Comparison of ENCODE assay signal across 8 mouse cellular contexts in the genomic region with DNA sequence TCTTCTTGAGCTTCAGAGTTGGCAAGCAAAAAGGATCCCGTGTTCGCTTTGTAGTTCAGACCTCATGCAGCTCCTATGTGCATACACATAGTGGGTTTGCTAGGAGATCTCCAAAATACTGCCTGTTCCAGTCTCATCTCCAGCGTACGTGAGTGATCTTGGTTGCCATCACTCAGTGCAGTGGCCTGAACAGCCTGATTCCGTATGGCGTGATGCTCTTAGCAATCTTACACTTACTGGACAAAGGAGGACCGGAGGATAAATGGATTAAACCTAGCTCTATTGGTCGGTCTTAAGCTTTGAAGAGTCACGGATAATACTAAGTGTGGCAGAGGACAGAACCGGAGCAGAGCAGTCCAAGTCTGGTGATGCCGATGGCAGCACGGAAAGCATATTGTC. TPM values are rescaled to one million over a fixed set of nuclear protein-coding genes. Genes with fewer than 3 reads are reported as not detected.
DNase-seq lines count a peak whose midpoint lies in the region; ATAC-seq and TF ChIP-seq lines count a peak whose summit lies in the region.

No protein-coding gene starts in this region.

- intact Hi-C loops in left cerebral cortex, postnatal 36 days (cut with DNase I): loop anchor here (5.0 kb wide), 1 partner anchor 468 kb away; no protein-coding TSS in a partner anchor

- no peaks in the 10 kb centered on the region; the same call in 1 of the 2 replicates for H3K36me3 ChIP-seq in kidney, adult 2 months (ENCODE audit: control insufficient read depth, insufficient read depth, low read length)
- peaks cover 12% of the 10 kb centered on the region; the same call in 1 of the 2 replicates for H3K36me3 ChIP-seq in hindbrain, embryonic 12.5 days
- H3K36me3 ChIP-seq in midbrain, embryonic 10.5 days: peaks cover 27% of the 10 kb centered on the region

- TF ChIP-seq POLR2A in kidney, adult 2 months (IDR thresholded peaks at IDR 0.05; ENCODE audit: low read depth, low read length): no peak
- TF ChIP-seq POLR2A in bone marrow, adult 2 months (IDR thresholded peaks at IDR 0.05; ENCODE audit: borderline replicate concordance, control insufficient read depth, low read depth, low read length): no peak

- no peak; the same call in 1 of the 2 replicates for ATAC-seq in hindbrain, embryonic 12.5 days (ENCODE audit: low FRiP score)

- no peaks in the 10 kb centered on the region for H3K27me3 ChIP-seq in kidney, adult 2 months (replicated peaks; ENCODE audit: control insufficient read depth, insufficient read depth, low read length)
- H3K27me3 ChIP-seq in hindbrain, embryonic 12.5 days: no peaks in the 10 kb centered on the region
- no peaks in the 10 kb centered on the region for H3K27me3 ChIP-seq in midbrain, embryonic 10.5 days (ENCODE audit: low read depth, poor library complexity, severe bottlenecking)

- peaks cover 8% of the 10 kb centered on the region; the same call in 1 of the 2 replicates for H3K4me1 ChIP-seq in kidney, adult 2 months (ENCODE audit: control insufficient read depth, insufficient read depth, low read length)
- no peaks in the 10 kb centered on the region; the same call in 1 of the 2 replicates for H3K4me1 ChIP-seq in bone marrow, adult 2 months (ENCODE audit: control insufficient read depth, insufficient read depth, low read length)
- H3K4me1 ChIP-seq in hindbrain, embryonic 12.5 days: peaks cover 6% of the 10 kb centered on the region
- peaks cover 15% of the 10 kb centered on the region for H3K4me1 ChIP-seq in midbrain, embryonic 10.5 days

- no peak for DNase-seq in kidney, adult 2 months
- DNase-seq in kidney, adult 11 months: no peak
- DNase-seq in midbrain, embryonic 10.5 days (ENCODE audit: low spot score): no peak
- DNase-seq in adrenal gland, adult 18-20 months (ENCODE audit: low spot score in 2 of 2): no peak
- no peak for DNase-seq in left cerebral cortex, postnatal 36 days (ENCODE audit: low spot score in 2 of 2)
- DNase-seq in ovary, adult 18-20 months (ENCODE audit: low spot score): no peak

- 12% methylated on average over 12 of the region's 12 CpGs for WGBS in kidney, adult 2 months
- 23% methylated on average over 12 of the region's 12 CpGs for WGBS in bone marrow, adult 2 months
- 13% methylated on average over 12 of the region's 12 CpGs for WGBS in hindbrain, embryonic 12.5 days
- WGBS in midbrain, embryonic 10.5 days: 14% methylated on average over 12 of the region's 12 CpGs

- peak overlapping the region; percentile 63 for H3K27ac ChIP-seq in kidney, adult 2 months (ENCODE audit: insufficient read depth, low read depth, low read length)
- H3K27ac ChIP-seq in bone marrow, adult 2 months (ENCODE audit: control insufficient read depth, insufficient read depth, low read depth, low read length, poor library complexity): peak overlapping the region; percentile 96
- peak overlapping the region; percentile 79 for H3K27ac ChIP-seq in hindbrain, embryonic 12.5 days
- peak overlapping the region; percentile 89 for H3K27ac ChIP-seq in midbrain, embryonic 10.5 days (replicated peaks)

- peak overlapping the region; percentile 41 for H3K4me3 ChIP-seq in kidney, adult 2 months (ENCODE audit: insufficient read depth, low read depth, low read length)
- H3K4me3 ChIP-seq in bone marrow, adult 2 months (replicated peaks; ENCODE audit: control insufficient read depth, low read depth, low read length): peak overlapping the region; percentile 66
- peak overlapping the region; percentile 54 for H3K4me3 ChIP-seq in hindbrain, embryonic 12.5 days
- H3K4me3 ChIP-seq in midbrain, embryonic 10.5 days: peak overlapping the region; percentile 66

- peak overlapping the region; percentile 84 for H3K4me2 ChIP-seq in hindbrain, embryonic 12.5 days (replicated peaks)

- TF ChIP-seq CTCF in kidney, adult 2 months (conservative IDR thresholded peaks at IDR 0.05; ENCODE audit: insufficient read depth, insufficient read length, low read depth, low read length): no peak; the same call in 1 of the 2 replicates
- TF ChIP-seq CTCF in bone marrow, adult 2 months (IDR thresholded peaks at IDR 0.05; ENCODE audit: control insufficient read depth, insufficient read depth, low read length): no peak

- no peaks in the 10 kb centered on the region for H3K9me3 ChIP-seq in hindbrain, embryonic 12.5 days (replicated peaks)
- no peaks in the 10 kb centered on the region for H3K9me3 ChIP-seq in midbrain, embryonic 10.5 days (replicated peaks)

- H3K9ac ChIP-seq in hindbrain, embryonic 12.5 days: peak overlapping the region; percentile 66

RNA-seq across cellular contexts. Expression of gene Cln5, which starts 0.6 kb away (rescaled TPM):
- polyA plus RNA-seq in kidney, adult 2 months (2012; rRNA removed): 24.9 and 26.5 TPM in 2 replicates
- 4.9 and 15.5 TPM in 2 replicates for polyA plus RNA-seq in bone marrow, adult 2 months (2011; ENCODE audit: insufficient read depth, insufficient read length, low replicate concordance, missing spikeins)
- polyA plus RNA-seq in hindbrain, embryonic 12.5 days (2016; fragmentation: Nextera tagmentation; extraction: Ambion mirVana): 23.0 and 25.2 TPM in 2 replicates
- 25.7 and 29.7 TPM in 2 replicates for polyA plus RNA-seq in midbrain, embryonic 10.5 days (2016; fragmentation: Nextera tagmentation; extraction: Ambion mirVana)
- 10 to 100 TPM; 27.1 to 29.1 TPM for total RNA-seq in adrenal gland, adult 18-20 months (2021)
- total RNA-seq in left cerebral cortex, postnatal 36 days (2021): 1 to 10 TPM; 8.6 TPM

RNA-seq across cellular contexts. Expression of gene Acod1, which starts 22.7 kb away (rescaled TPM):
- polyA plus RNA-seq in kidney, adult 2 months (2012; rRNA removed): 0.04 TPM in 1 of 2 replicates, not detected in the other
- polyA plus RNA-seq in bone marrow, adult 2 months (2011; ENCODE audit: insufficient read depth, insufficient read length, low replicate concordance, missing spikeins): not detected in 2 replicates
- not detected in 2 replicates for polyA plus RNA-seq in hindbrain, embryonic 12.5 days (2016; fragmentation: Nextera tagmentation; extraction: Ambion mirVana)
- not detected in 2 replicates for polyA plus RNA-seq in midbrain, embryonic 10.5 days (2016; fragmentation: Nextera tagmentation; extraction: Ambion mirVana)
- total RNA-seq in adrenal gland, adult 18-20 months (2021): not detected
- not detected for total RNA-seq in left cerebral cortex, postnatal 36 days (2021)

RNA-seq across cellular contexts. Expression of gene Fbxl3, which starts 29.9 kb away (rescaled TPM):
- polyA plus RNA-seq in kidney, adult 2 months (2012; rRNA removed): 83.0 and 90.5 TPM in 2 replicates
- 26.6 and 36.3 TPM in 2 replicates for polyA plus RNA-seq in bone marrow, adult 2 months (2011; ENCODE audit: insufficient read depth, insufficient read length, low replicate concordance, missing spikeins)
- polyA plus RNA-seq in hindbrain, embryonic 12.5 days (2016; fragmentation: Nextera tagmentation; extraction: Ambion mirVana): 32.4 and 34.5 TPM in 2 replicates
- 13.8 and 16.4 TPM in 2 replicates for polyA plus RNA-seq in midbrain, embryonic 10.5 days (2016; fragmentation: Nextera tagmentation; extraction: Ambion mirVana)
- 10 to 100 TPM; 61.3 to 71.8 TPM for total RNA-seq in adrenal gland, adult 18-20 months (2021)
- 10 to 100 TPM; 83.0 to 99.0 TPM for total RNA-seq in left cerebral cortex, postnatal 36 days (2021)
